Mouse (Mus musculus): ENCODE results near the gene Mrm1.

GRCm38 (mm10) chr11:84793545-84793944 is 25.8 kb downstream of the Mrm1 start:
- TF ChIP-seq CTCF (IDR thresholded peaks at IDR 0.05; ENCODE audit: borderline replicate concordance, control insufficient read depth, extremely low read depth, insufficient read depth, low read length, poor library complexity) (no peak), POLR2A (IDR thresholded peaks at IDR 0.05; ENCODE audit: control insufficient read depth, extremely low read depth, insufficient read depth, low read length, poor library complexity) (no peak)

Measured in thymus, adult 2 months (tissue).